Mouse (Mus musculus): ENCODE measurements around the gene Olfr951.

The Olfr951 gene

DNA sequence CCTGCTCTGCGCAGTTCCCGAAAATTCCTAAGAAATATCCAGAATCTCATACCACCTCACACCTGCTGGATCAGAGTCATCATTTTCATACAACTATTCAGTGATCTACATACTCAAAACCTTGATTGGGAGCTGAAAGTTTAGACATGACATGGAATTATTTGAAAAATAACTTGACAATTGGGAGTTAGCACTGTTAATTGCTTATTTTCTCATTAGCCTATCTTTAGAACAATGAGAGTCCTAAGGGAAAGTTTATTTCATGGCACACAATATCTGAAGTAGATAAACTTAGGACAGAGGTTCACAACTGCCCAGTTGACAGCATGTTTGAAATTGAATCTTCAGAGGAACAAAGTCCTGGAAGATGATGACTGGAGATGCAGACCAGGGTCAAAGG lies at the start of gene Olfr951:
Gene Olfr951, plus strand, starts transcription at position 301 of the 400 bp plus-strand sequence.
- no peak for DNase-seq (ENCODE audit: extremely low spot score, low spot score)

DNA sequence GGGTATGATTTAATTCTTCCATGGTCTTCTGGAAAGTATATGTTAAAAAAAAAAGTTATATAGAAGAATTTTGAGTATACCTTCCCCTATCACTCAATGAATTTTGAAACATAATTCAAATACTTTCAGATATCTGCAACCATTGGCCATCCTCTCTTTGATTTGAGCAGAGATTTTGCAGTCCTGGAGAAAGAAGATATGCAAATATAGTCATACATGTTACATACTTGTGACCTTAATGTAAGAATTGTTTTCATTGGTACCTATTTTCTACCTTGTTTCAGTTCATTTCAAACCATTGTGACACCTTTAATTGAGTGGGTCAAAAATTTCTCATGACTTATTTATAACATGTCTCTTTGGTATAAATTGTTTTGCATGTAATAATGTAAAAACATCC lies 39.8 kb downstream of the Olfr951 start, which contains the start of gene Olfr952:
Gene Olfr952, minus strand, starts transcription at position 101 of the 400 bp plus-strand sequence.
- no peak for DNase-seq (ENCODE audit: extremely low spot score, low spot score)
